Mouse (Mus musculus) erythroid progenitor cell, adult 5-6 weeks (primary cell): Measurements from ENCODE around the gene Gm29049. TPM values are rescaled to one million over a fixed set of nuclear protein-coding genes. Genes with fewer than 3 reads are reported as not detected.
"Not testable (repeated sequence)": the region's sequence is repeated elsewhere in the genome, so short reads cannot be mapped to it uniquely, and the experiment has no call there.

Experiments used
- ATAC-seq: replicated peaks from 2 replicates; pipeline ENCODE4 v1.8.0; 2016; ENCODE audit warnings: moderate number of reproducible peaks, mild to moderate bottlenecking, moderate TSS enrichment, inconsistent platforms; ENCODE audit not compliant: poor library complexity, low FRiP score, severe bottlenecking
- total RNA-seq, 2 experiments: library from RNA; stranded (forward) in 1 of 2; stranded (reverse) in 1 of 2; fragments of 150-400 nt in 1 of 2; fragments of 186-747, 209-891 nt in 1 of 2; gene quantifications; 2 replicates each; pipeline versions ENCODE4 v1.2.3 to v1.2.4; 2015 to 2017; ENCODE audit warnings: low replicate concordance in 2 of 2

Gene Gm29049
- total RNA-seq (2015; ENCODE audit: low replicate concordance) (not detected in 2 replicates), total RNA-seq (2017; ENCODE audit: low replicate concordance) (not detected in 2 replicates)

DNA sequence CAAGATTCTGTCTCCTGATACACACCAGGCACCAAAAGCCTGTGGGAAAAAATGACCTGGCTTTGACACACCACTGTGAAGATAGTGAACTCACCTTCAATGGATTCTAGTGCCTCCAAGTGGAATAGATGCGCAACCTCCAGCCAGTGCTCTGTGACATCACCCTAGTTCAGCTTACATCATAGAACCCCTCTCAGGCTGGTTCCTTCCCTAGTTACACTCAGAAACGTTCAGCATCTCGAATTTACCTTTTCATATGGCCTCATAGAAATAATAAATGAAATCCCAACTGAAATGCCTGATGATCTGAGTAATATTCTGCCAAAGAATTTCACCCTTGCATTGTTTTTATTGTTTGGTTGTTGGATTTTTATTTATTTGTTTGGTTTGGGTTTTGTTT is at the start of gene Gm29049:
Gene Gm29049 (minus strand): TSS at position 101 of the 400 bp plus-strand sequence.
- ATAC-seq, result not testable (repeated sequence)

Other genes with a start within 250 kb of the Gm29049 start
- gene Gm20825, start 74.3 kb upstream of the Gm29049 start, total RNA-seq (2015; ENCODE audit: low replicate concordance), result not detected in 2 replicates
- gene Gm20825, start 74.3 kb upstream of the Gm29049 start, total RNA-seq (2017; ENCODE audit: low replicate concordance), result not detected in 2 replicates